Mouse (Mus musculus) heart, embryonic 15.5 days (tissue): Measurements from ENCODE around the gene Bmp8a. TPM values are rescaled to one million over a fixed set of nuclear protein-coding genes. Genes with fewer than 3 reads are reported as not detected.
"Not testable (repeated sequence)": the region's sequence is repeated elsewhere in the genome, so short reads cannot be mapped to it uniquely, and the experiment has no call there.

Experiments
- ATAC-seq: fragments of 200-750 bp; cut with Nextera tagmentation; replicated peaks from 2 replicates; pipeline ENCODE4 v1.8.0; 2017; ENCODE audit warnings: low read depth, moderate TSS enrichment; ENCODE audit not compliant: insufficient number of reproducible peaks, insufficient read depth, low FRiP score
- H3K27ac ChIP-seq: fragments of 300-500 bp; sonication (generic); 2 replicates; pipeline ENCODE4 v1.5.1; 2015; ENCODE audit warnings: mild to moderate bottlenecking, inconsistent platforms
- H3K27me3 ChIP-seq: fragments of 300-500 bp; sonication (generic); 2 replicates; pipeline ENCODE4 v1.6.1; 2015; ENCODE audit warnings: inconsistent platforms
- H3K36me3 ChIP-seq: fragments of 300-500 bp; sonication (generic); 2 replicates; pipeline ENCODE4 v1.6.1; 2015; ENCODE audit warnings: mild to moderate bottlenecking, inconsistent platforms
- H3K4me1 ChIP-seq: fragments of 300-500 bp; sonication (generic); replicated peaks from 2 replicates; pipeline ENCODE4 v1.6.1; 2015; ENCODE audit warnings: inconsistent platforms
- H3K4me2 ChIP-seq: fragments of 300-500 bp; sonication (generic); 2 replicates; pipeline ENCODE4 v1.6.1; 2015; ENCODE audit warnings: inconsistent platforms, mild to moderate bottlenecking, moderate library complexity
- H3K4me3 ChIP-seq: fragments of 300-500 bp; sonication (generic); 2 replicates; pipeline ENCODE4 v1.5.1; 2015; ENCODE audit warnings: mild to moderate bottlenecking, inconsistent platforms
- H3K9ac ChIP-seq: fragments of 300-500 bp; sonication (generic); 2 replicates; pipeline ENCODE4 v1.6.1; 2015; ENCODE audit warnings: mild to moderate bottlenecking, inconsistent platforms
- H3K9me3 ChIP-seq: fragments of 300-500 bp; sonication (generic); replicated peaks from 2 replicates; pipeline ENCODE4 v1.6.1; 2016; ENCODE audit warnings: inconsistent platforms
- WGBS: fragments of 180-500 bp; shearing (Covaris S2); methylation state at CpG from one replicate; pipeline ENCODE4 v1.1.7; 2015; ENCODE audit warnings: mixed read lengths; 5-methylcytosine and 5-hydroxymethylcytosine counted together
- polyA plus RNA-seq: library from polyadenylated mRNA; unstranded; fragments of >200 nt; fragmentation: Nextera tagmentation; extraction: Ambion mirVana; gene quantifications from 2 replicates; pipeline ENCODE4 v1.2.1, GENCODE M21; 2015

Gene Bmp8a
- polyA plus RNA-seq, 1 experiment from 2014 or later, result not detected

DNA sequence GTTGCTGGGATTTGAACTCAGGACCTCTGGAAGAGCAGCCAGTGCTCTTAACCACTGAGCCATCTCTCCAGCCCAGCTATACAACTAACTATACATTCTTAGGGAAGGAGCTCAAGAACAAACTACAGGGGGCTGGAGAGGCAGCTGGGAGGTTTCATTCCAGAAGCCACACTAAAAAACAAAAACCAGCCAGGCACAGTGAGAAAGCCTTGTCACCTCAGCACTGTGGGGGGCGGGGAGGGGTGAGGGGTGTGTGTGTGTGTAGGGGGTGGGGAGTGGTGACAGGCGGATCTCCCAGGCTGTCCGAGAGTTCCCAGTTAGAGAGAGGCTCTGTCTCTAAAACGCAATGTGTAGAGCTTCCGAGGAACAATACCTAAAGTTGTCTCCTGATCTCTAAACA lies 11.7 kb downstream of the Bmp8a start:
- Histone ChIP-seq H3K9ac (no peak overlapping the region), H3K27ac (no peak overlapping the region), H3K9me3 (no peaks in the 10 kb centered on the region), H3K36me3 (no peaks in the 10 kb centered on the region), H3K4me2 (no peak overlapping the region), H3K27me3 (no peaks in the 10 kb centered on the region), H3K4me1 (peaks cover under 1% of the 10 kb centered on the region; the same call in 1 of the 2 replicates), H3K4me3 (no peak overlapping the region)
- 58% methylated on average over 5 of the region's 5 CpGs for WGBS
- ATAC-seq, result no peak

DNA sequence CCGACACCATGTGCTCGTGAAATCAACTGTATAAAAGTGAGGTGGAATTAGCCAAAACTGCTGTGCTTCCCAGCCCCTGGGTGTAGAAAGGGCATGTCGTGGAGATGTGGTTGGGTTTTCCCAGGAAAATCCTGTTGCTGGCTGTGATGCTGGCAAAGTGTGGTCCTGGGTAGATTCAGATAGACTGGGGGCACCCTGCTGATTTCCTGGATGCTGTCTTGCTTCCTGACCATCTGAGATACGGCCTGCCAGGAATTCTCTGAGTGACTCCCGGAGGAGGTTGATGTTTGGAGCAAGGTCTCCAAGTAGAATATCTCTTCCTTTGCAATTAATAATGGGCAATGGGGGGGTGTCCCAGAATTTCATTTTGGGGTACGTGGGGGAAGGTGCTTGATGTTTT lies 14.1 kb downstream of the Bmp8a start:
- Histone ChIP-seq H3K4me1 (peaks cover 5% of the 10 kb centered on the region), H3K9me3 (no peaks in the 10 kb centered on the region), H3K4me3 (no peak overlapping the region), H3K9ac (no peak overlapping the region), H3K27ac (no peak overlapping the region), H3K36me3 (no peaks in the 10 kb centered on the region), H3K27me3 (peaks cover 3% of the 10 kb centered on the region; the same call in 1 of the 2 replicates), H3K4me2 (no peak overlapping the region)
- no peak for ATAC-seq
- WGBS, result 64% methylated on average over 6 of the region's 6 CpGs

DNA sequence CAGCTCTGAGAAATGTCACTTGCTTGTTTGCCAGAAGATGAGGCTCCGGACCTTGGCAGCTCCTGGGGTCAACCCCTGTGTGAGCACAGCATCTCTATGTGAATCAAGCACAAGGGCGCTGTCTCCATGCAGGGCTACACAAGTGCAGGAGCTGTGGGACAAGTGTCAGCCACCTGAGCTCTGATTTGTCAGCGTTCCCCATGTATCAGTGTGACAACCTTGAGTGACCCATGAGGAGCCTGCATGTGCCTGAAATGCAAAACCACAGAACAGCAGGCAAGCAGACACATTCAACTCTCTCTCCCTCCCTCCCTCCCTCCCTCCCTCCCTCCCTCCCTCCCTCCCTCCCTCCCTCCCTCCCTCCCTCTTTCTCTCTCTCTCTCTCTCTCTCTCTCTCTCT lies 15.4 kb downstream of the Bmp8a start:
- 52% methylated on average over 3 of the region's 3 CpGs for WGBS
- Histone ChIP-seq H3K27ac (no peak overlapping the region), H3K4me1 (peaks cover 11% of the 10 kb centered on the region), H3K4me3 (no peak overlapping the region), H3K36me3 (no peaks in the 10 kb centered on the region), H3K27me3 (peaks cover 14% of the 10 kb centered on the region), H3K4me2 (no peak overlapping the region), H3K9me3 (no peaks in the 10 kb centered on the region), H3K9ac (no peak overlapping the region)
- no peak for ATAC-seq

DNA sequence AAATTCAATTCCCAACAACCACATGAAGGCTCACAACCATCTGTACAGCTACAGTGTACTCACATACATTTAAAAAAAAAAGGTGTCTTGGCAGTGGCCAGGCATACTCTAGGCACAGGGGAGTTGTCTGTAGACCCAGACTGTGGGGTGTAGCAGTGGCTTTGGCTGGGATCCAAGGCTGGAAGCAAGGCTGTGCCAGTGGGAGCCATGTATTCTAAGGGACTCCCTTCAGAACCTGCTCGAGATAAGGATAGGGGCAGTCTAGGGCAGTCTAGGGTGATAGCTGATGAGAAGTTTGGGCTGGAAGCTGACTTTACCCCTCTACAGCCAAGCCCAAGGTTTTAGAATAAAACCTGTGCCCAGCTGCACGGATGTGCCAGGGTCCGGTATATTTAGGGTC lies 17.0 kb downstream of the Bmp8a start:
- no peak for ATAC-seq
- WGBS, result 61% methylated on average over 3 of the region's 3 CpGs

DNA sequence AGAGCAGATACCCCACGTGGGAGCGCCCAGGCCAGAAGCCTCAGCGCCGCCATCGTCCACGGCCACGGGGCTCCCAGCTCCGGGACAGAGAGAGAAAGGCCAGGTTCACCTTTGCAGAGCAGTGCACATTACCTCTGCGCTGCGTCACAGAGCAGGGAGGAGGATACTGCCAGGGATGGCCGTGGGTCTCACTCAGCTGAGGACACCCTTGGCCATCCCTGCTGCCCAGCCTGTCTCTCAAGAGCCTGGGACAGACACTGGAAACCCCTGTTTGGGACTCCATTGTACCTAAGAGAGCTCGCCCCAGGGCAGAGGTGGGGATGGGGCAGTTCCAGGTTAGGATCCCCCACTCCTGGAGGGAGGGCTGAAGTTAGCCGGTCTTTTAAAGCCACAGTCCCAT lies 19.5 kb downstream of the Bmp8a start, which contains the start of gene Oxct2a:
Gene Oxct2a (minus strand): TSS at position 101 of the 400 bp plus-strand sequence.
- no peak for ATAC-seq
- WGBS, result 18% methylated on average over 13 of the region's 13 CpGs
- Histone ChIP-seq H3K27me3 (peaks cover 21% of the 10 kb centered on the region), H3K27ac (no peak within 1 kb of the TSS), H3K36me3 (no peaks in the 10 kb centered on the region), H3K4me3 (peak within 1 kb of the TSS; percentile 32), H3K9ac (no peak within 1 kb of the TSS), H3K9me3 (no peaks in the 10 kb centered on the region), H3K4me2 (peak within 1 kb of the TSS; percentile 56), H3K4me1 (peaks cover 11% of the 10 kb centered on the region)

More for the DNA sequence above, 17.0 kb downstream of the Bmp8a start:
- no peaks in the 10 kb centered on the region for H3K9me3 ChIP-seq
- peaks cover 21% of the 10 kb centered on the region for H3K27me3 ChIP-seq
- H3K36me3 ChIP-seq, result no peaks in the 10 kb centered on the region
- no peak overlapping the region for H3K4me3 ChIP-seq
- peaks cover 11% of the 10 kb centered on the region for H3K4me1 ChIP-seq
- H3K27ac ChIP-seq, result no peak overlapping the region
- no peak overlapping the region for H3K9ac ChIP-seq
- no peak overlapping the region for H3K4me2 ChIP-seq

DNA sequence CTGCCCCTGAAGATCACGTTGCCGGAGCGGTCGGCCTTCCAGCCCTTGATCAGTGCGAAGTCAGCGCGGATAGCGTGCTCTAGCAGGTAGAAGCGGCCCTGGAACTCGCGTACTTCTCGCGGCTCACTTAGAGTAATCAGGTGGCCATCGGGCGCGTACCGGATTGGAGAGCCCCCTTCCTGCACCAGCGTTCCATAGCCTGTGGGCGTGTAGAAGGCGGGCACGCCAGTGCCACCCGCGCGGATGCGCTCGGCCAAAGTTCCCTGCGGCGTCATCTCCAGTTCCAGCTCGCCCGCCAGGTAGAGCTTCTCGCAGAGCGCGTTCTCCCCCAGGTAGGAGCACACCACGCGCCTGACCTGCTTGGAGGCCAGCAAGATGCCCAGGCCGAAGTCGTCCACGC lies 20.1 kb downstream of the Bmp8a start:
- H3K4me1 ChIP-seq, result peaks cover 11% of the 10 kb centered on the region
- not testable (repeated sequence) for H3K9me3 ChIP-seq, H3K27ac ChIP-seq, ATAC-seq, H3K36me3 ChIP-seq, H3K9ac ChIP-seq
- peak overlapping the region; percentile 56 for H3K4me2 ChIP-seq
- WGBS, result 10% methylated on average over 23 of the region's 38 CpGs
- H3K4me3 ChIP-seq, result peak overlapping the region; percentile 32
- H3K27me3 ChIP-seq, result peaks cover 21% of the 10 kb centered on the region

DNA sequence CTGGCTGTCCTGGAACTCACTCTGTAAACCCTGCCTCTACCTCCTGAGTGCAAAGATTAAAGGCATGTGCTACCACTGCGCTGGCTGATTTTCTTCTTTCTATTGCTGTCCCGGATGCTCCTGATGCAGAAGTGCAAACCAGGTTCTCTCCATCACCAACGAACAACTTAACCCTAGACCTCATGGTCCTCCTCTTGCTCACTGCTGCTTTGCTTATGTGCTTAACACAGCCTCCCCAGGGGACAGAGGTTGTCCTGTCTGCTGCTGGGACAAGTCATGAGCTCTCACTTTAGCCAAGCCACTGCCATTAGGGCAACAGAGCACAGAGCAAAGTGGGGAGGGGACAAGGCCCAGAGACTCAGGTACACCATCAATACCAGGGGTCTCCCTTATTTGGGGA lies 28.6 kb downstream of the Bmp8a start:
- no peaks in the 10 kb centered on the region for H3K27me3 ChIP-seq
- H3K9ac ChIP-seq, result no peak overlapping the region
- H3K9me3 ChIP-seq, result no peaks in the 10 kb centered on the region
- no peak for ATAC-seq
- WGBS, result 81% methylated on average over 3 of the region's 3 CpGs
- no peaks in the 10 kb centered on the region for H3K36me3 ChIP-seq
- H3K4me2 ChIP-seq, result no peak overlapping the region
- H3K4me3 ChIP-seq, result no peak overlapping the region
- no peak overlapping the region for H3K27ac ChIP-seq
- H3K4me1 ChIP-seq, result 0 out of 2 replicates have a peak, but pooled peaks cover 5% of the 10 kb centered on the region

DNA sequence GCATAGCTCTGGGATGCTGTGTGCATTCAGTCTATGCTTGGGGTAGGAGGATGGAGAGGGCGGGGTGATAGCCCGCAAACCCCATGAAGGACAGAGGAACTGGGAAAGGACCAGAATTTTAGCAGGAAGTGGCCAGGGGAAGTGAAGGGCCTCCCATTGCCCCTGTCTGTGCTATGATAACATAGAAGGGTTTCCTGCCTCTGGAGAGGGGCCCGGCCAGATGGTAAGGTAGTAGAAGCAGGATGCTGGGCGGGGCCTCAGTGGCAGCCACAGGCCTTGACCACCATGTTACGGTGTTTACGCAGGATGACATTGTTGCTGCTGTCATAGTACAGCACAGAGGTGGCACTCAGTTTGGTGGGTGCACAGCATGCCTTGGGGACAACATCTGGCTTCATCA lies 30.0 kb downstream of the Bmp8a start:
- H3K27me3 ChIP-seq, result no peaks in the 10 kb centered on the region
- H3K9me3 ChIP-seq, result no peaks in the 10 kb centered on the region
- no peak overlapping the region for H3K4me2 ChIP-seq
- no peak overlapping the region for H3K27ac ChIP-seq
- H3K9ac ChIP-seq, result no peak overlapping the region
- H3K4me1 ChIP-seq, result peaks cover 17% of the 10 kb centered on the region
- H3K36me3 ChIP-seq, result no peaks in the 10 kb centered on the region
- ATAC-seq, result no peak
- no peak overlapping the region for H3K4me3 ChIP-seq
- 83% methylated on average over 6 of the region's 6 CpGs for WGBS

DNA sequence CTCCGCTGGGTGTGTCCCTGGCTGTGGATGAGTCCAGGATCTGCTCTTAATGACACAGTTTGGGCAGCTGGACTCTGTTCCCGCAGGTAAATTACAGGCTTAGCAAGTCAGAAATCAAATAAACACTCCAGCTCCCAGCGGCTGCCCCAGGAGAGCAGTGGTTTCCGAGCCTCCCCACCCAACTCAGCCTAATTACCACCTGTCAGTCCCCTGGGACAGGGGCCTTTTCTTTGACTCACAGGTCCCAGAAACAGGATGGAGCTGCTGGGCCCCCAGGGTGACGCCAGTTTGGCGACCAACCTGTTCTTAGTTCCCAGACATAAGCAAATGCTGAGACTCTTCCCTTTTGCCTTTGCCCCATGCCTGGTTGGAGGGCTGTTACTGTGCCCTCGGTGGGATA lies 31.2 kb downstream of the Bmp8a start:
- H3K9ac ChIP-seq, result no peak overlapping the region
- H3K27me3 ChIP-seq, result no peaks in the 10 kb centered on the region
- no peaks in the 10 kb centered on the region for H3K9me3 ChIP-seq
- no peak overlapping the region for H3K27ac ChIP-seq
- peaks cover 21% of the 10 kb centered on the region for H3K4me1 ChIP-seq
- WGBS, result 91% methylated on average over 7 of the region's 7 CpGs
- no peak overlapping the region for H3K4me2 ChIP-seq
- H3K4me3 ChIP-seq, result no peak overlapping the region
- no peaks in the 10 kb centered on the region for H3K36me3 ChIP-seq
- no peak for ATAC-seq

DNA sequence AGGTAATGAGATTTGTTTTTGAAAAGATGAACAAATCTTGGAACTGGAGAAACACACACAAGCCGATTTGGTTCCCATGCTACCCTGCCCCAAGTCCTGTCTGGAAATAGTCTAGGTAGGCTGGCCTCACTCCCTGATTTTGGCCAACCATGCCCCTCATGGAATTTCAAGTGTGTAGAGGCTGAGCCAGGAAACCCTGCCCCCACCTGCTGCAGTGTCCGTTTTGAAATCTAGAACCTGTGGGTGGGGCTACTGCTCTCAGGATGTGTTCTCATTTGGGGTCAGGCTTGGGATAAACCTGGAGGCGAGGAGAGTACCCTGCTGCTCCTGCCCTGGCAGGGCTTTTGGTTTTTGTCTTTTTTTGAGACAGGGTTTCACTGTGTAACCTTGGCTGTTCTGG lies 34.8 kb downstream of the Bmp8a start:
- 0 out of 2 replicates have a peak, but pooled peaks have one; percentile 40 for ATAC-seq
- H3K4me2 ChIP-seq, result no peak overlapping the region
- WGBS, result 29% methylated on average over 3 of the region's 3 CpGs
- no peak overlapping the region for H3K4me3 ChIP-seq
- no peak overlapping the region for H3K9ac ChIP-seq
- H3K27me3 ChIP-seq, result no peaks in the 10 kb centered on the region
- H3K4me1 ChIP-seq, result peaks cover 25% of the 10 kb centered on the region
- H3K9me3 ChIP-seq, result no peaks in the 10 kb centered on the region
- peak overlapping the region; percentile 50; the same call in 1 of the 2 replicates for H3K27ac ChIP-seq
- peaks cover 15% of the 10 kb centered on the region for H3K36me3 ChIP-seq

DNA sequence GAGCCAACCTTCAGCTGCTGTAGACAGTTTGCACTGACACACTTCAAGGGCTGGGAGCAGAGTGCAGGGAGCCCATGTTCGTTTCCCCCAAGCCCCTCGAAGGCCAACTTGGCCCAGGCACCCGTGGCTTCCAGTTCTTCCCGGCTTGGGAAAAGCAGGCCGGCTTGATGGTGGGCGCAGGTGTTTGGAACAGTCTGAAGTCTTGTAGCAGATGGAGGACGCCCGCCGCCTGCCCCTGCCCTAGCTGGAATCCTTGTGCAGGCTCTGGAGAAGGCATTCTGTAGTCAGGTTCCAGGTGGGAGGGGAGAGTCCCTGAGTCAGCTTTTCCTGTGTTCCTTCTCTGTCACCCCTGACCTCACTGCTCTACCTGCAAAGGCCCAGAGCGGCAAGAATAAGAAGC lies 36.1 kb downstream of the Bmp8a start:
- H3K9ac ChIP-seq, result no peak overlapping the region
- 89% methylated on average over 10 of the region's 10 CpGs for WGBS
- no peak for ATAC-seq
- peaks cover 27% of the 10 kb centered on the region for H3K36me3 ChIP-seq
- no peak overlapping the region for H3K4me3 ChIP-seq
- no peak overlapping the region for H3K4me2 ChIP-seq
- H3K4me1 ChIP-seq, result peaks cover 21% of the 10 kb centered on the region
- H3K9me3 ChIP-seq, result no peaks in the 10 kb centered on the region
- no peak overlapping the region for H3K27ac ChIP-seq
- H3K27me3 ChIP-seq, result no peaks in the 10 kb centered on the region

DNA sequence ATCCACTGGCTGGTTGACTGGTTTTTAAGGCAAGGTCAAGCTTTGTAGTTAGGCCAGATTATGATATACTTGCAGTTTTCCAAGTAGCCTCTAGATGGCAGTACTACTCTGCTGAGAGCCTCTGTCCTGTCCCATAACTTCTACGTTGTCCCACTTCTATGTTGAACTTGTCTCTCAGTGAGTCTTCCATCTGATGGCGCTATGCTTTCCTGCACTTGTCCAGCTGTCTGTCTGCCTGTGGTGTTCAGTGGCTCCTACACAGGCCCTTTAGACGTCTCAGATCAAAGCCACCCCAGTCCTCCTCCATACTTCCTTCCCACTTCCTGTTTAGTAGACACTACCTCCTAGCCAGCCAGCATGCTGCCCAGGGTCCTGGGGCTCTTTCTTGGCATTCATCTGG lies 37.3 kb downstream of the Bmp8a start:
- Histone ChIP-seq H3K27me3 (no peaks in the 10 kb centered on the region), H3K9ac (no peak overlapping the region), H3K36me3 (peaks cover 34% of the 10 kb centered on the region), H3K9me3 (no peaks in the 10 kb centered on the region), H3K4me1 (peaks cover 24% of the 10 kb centered on the region), H3K4me3 (no peak overlapping the region), H3K4me2 (no peak overlapping the region), H3K27ac (no peak overlapping the region)
- no peak; the same call in 1 of the 2 replicates for ATAC-seq
- 19% methylated on average over 3 of the region's 3 CpGs for WGBS
